Mouse (Mus musculus): Measurements from ENCODE around the gene Rec114.

GRCm38 (mm10) chr9:58758754-58759153, 15.0 kb upstream of the Rec114 start:
- TF ChIP-seq CHD1 (IDR thresholded peaks at IDR 0.05; ENCODE audit: low read depth, low read length) (no peak), CTCF (IDR thresholded peaks at IDR 0.05 in 2 of 3, conservative IDR thresholded peaks at IDR 0.05 in 1 of 3; ENCODE audit: control insufficient read depth in 1 of 3, insufficient read depth in 1 of 3, low read depth in 2 of 3, low read length in 3 of 3, poor library complexity in 1 of 3, severe bottlenecking in 1 of 3) (no peak), GATA1 (IDR thresholded peaks at IDR 0.05; ENCODE audit: low read depth, low read length) (no peak), UBTF (IDR thresholded peaks at IDR 0.05; ENCODE audit: borderline replicate concordance, insufficient read depth, low read depth, low read length) (no peak), EP300 (IDR thresholded peaks at IDR 0.05; ENCODE audit: low read depth in 1 of 2, low read length in 2 of 2) (no peak), ZC3H11A (IDR thresholded peaks at IDR 0.05; ENCODE audit: low read depth, low read length) (no peak), POLR2A (IDR thresholded peaks at IDR 0.05; ENCODE audit: control insufficient read depth in 1 of 2, insufficient read depth in 1 of 2, low read depth in 1 of 2, low read length in 2 of 2, poor library complexity in 1 of 2) (no peak), TAL1 (IDR thresholded peaks at IDR 0.05; ENCODE audit: low read length) (no peak), MAX (IDR thresholded peaks at IDR 0.05; ENCODE audit: low read length) (no peak), CHD2 (IDR thresholded peaks at IDR 0.05; ENCODE audit: low read length) (no peak), POLR2AphosphoS2 (IDR thresholded peaks at IDR 0.05; ENCODE audit: low read length) (no peak)

Measured in MEL (cell line).